Mouse (Mus musculus) layer of hippocampus, adult 9-10 months (tissue): ENCODE results near the gene Fam114a1.

Source experiments
- DNase-seq: peaks from one replicate; pipeline ENCODE4 v3.0.0; 2022; ENCODE audit warnings: low spot score

Gene Fam114a1

DNA sequence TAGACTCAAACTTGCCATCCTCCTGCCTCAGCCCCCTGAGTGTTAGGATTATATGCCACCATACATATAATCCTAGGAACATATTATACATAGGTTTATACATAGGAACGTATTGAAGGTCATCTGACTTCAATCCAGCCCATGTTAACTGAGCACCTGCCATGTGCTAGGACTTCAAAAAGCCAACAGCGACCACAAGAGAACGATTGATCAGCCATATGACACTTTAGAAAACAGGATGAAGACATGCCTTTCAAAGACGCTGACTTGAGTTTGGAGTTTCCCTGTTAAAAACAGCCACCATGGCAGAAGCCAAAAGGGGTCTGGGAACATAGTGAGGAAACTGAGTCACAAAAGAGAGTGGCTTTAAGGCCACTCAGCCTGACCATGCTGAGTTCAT is 35.4 kb downstream of the Fam114a1 start:
- DNase-seq = no peak

DNA sequence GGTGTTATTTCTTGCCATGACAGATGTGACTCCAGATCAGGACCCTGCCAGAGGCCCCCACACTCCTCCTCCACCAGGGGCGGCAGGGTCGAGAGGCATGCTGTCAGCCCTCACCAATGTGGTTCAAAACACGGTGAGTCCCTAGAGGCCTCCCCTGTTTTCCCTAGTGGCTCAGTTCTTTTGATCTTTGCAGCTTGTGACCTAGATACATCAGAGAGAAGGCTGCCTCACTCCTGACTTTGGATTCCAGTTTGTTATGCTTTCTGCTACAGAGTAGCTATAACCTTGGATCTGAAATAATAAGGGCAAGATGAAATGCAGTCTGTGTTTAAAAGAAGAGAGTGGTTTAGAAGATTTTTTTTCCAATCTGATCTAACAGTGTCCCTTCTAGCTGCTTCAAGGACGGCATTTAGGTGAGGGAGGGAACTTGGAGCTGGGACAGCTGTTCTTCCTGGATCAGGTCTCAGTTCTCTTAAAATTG is 36.2 kb downstream of the Fam114a1 start:
- DNase-seq = no peak

DNA sequence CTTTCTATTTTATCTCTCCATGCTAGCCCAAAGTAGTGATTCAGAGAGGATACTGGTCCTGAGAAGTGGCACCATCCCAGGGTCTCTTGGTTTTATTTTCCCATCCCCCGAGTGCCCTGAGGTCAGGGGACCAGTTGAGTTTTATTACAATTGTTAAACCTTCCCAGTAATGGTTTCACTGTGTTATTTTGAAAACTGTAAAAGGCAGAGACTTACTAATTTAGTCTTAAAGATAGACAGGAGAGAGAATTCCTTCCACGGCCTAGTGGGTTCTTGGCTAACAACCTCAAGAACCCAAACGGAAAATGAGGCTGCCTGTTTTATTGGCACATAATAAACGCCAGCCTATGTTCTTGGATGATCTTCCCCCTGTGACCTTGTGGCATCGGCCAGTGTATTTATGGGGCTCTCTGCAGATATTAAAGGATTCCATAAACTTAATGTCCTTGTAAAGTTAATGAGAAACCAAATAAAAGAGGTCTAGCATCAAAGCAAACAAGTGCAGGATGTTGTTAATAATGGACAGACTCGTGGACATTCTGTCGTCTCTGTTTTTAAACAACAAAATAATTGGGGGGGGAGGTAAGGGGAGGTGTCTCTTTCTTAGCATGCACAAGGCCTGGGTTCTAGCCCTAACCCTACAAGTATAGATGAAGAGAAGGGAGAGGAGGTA is 42.2 kb downstream of the Fam114a1 start:
- no peak for DNase-seq

DNA sequence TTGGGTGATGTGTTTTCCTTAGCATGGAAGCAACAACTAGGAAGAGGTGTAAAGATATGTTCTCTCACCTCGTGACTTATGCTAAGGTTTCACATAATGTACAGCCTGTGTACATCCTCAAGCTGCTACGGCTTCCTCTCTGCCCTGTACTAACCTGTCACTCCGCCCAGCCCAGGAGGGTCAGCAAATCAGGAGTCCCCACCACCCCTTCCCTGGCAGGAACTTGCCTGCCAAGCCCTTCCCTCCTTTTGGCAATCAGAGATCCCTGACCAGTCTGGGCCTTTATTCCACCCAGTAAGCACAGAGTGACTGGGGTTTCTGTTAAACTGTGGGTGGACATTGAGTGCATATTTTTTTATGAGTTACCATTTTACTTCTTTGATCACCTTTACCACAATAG is 45.6 kb downstream of the Fam114a1 start:
- no peak for DNase-seq

DNA sequence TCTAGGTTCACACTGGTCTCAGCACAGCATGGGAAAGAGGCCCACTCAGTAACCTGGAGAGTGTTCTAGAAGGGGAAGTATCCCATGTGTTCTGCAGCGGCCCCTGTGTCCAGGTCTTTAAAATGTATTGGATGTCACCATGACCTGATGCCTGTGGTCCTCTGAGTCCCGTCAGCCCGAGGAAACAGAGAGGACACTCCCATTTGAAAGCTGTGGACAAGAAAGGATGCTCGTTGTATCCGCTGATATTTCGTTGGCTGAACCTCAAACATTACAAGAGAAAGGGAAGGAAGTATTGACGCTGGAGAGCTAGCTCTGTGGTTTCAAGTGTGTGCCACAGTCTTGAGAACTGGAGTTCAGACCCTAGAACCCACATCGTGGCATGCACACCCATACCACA is 49.2 kb downstream of the Fam114a1 start:
- no peak for DNase-seq

DNA sequence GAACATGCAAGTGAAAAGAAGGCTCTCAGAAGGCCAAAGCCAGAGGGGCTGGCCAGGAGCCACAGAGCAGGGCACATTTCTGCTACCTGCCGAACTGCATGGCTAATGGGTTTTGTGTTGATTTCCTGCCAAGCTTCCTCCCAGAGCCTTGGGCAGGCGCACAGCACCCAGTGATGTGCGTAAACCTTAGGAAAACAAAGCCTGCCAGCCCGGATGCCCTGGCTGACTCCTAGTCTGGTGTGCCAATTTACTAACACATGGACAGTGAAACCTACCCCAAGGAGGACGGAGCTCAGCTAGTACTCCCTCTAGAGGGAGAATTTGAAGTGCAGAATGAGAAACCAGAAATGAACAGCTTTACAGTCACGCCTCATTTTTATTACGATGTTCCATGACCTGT is 50.0 kb downstream of the Fam114a1 start:
- no peak for DNase-seq

DNA sequence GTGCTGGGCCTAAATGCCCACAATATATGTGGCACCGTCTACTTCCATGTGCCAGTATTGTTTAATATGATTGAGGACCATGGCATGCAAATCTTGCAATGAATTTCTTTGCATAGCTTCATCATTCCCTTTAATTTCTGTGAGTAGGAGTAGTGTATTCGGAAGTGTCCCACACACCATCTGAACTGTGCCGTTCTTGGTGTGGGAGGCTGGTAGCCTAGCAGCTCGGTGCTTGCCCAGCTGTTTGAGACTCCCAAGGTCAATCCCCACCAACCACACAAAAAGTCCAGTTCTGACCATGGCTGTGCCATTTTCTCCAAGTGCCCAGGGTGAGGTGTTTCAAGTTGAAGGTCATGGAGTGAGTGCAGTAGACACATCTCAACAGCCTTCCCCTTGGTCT is 52.1 kb downstream of the Fam114a1 start:
- no peak for DNase-seq

DNA sequence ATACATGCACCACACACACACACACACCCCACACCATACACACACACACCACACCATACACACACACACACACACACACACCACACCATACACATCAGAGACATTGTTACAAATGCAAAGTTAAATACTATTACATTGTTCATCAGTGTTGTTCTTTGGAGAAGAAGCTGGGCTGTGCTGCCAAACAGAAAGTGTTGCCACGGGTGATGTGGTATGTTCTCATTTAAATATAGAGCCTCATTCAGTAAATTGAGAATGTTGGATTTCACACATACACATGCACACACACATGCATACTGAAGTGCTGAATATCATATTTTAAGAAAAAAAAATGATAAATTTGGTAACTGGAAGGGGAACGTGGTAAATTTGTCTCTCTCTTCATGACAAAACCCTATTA is 54.8 kb downstream of the Fam114a1 start:
- no peak for DNase-seq

DNA sequence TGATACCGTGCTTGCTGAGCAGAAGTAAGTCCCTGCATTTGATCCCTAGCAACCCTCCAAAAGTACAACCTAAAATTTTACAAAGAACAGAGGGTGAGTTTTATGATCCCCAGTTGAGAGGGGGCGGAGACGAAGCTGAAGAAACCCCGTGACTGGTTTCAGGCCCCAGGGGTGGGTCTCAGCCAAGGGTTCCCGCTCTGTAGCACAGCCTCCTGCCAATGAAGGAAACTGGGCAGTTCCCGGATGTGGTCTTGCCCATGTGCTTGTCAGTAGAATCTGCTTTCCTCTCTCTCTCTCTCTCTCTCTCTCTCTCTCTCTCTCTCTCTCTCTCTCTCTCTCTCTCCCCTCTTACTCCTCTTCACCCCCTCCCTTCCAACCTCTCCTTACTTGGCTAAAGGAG is 56.0 kb downstream of the Fam114a1 start:
- no peak for DNase-seq

DNA sequence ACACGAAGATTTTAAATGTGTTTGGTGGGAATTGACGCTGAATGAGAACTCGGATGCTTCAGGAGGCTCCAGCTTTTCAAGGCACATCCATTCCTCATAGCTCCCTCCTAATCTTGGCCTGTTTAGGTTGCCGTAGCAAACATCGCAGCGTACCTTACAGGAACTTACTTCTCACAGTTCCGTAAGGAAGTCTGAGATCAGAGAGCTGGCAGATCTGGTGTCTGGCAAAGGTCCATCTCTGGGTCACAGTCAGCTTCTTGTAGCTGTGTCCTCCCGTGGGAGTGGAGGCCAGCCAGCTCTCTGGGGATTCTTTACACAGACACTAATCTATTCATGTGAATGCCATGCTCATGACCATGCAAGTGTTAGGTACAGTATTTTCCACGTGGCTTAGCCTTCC is 56.9 kb downstream of the Fam114a1 start:
- no peak for DNase-seq

DNA sequence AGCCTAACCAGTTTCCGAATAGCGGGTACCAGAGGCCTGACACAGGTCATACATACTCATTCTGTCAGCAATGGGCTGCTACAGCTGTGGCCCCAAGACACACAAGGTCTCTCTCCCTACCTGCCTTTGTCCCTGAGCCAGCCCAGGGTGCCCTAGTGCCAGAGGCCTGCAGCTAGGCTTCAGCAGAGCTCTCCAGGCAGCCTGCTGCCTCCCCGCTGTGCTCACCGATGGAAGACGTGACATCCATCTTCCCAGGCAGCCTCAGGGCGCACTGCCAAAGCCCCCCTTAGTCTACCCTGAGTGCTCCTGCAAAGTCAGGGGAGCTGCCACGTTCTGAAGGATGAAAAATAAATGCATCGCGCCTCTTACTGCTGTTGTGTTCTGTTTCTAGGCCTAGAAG is 58.1 kb downstream of the Fam114a1 start:
- DNase-seq = no peak

DNA sequence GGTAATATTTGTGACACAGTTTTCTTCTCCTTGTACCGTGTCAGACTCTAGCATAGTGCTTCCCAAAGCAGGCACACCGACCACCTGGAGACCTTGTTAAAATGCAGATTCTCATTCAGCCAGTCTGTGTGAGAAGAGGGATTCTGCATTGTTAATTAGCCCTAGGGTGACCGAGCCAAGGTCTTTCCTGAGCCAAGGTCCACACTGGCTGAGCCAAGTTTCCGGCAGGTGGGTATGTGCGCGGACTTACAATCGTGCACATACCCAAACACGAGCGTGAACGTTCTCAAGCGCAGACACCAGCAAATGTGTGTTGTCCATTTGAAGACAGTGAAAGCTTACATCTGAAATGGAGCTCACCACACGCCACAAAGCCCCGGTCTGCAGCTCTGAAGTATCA is 66.7 kb downstream of the Fam114a1 start:
- DNase-seq = no peak

DNA sequence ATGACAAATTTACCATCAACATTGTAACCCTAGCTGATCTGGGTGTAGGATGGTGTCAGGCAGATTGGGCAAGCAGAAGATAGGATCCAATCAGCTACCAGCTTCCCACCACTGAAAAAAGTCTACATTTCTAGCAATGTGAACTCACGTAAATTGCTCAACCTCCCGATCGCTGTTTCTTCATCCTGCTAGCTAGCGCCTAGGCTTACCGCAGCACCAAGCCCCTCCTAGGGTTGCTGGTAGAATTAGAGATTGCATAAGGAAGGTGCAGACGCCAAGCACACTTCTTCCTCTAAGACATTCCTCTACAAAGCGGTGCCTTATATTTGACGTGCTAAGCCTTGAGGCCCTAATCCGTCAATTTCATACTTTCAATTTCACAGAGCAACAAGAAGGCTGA is 68.4 kb downstream of the Fam114a1 start:
- no peak for DNase-seq

DNA sequence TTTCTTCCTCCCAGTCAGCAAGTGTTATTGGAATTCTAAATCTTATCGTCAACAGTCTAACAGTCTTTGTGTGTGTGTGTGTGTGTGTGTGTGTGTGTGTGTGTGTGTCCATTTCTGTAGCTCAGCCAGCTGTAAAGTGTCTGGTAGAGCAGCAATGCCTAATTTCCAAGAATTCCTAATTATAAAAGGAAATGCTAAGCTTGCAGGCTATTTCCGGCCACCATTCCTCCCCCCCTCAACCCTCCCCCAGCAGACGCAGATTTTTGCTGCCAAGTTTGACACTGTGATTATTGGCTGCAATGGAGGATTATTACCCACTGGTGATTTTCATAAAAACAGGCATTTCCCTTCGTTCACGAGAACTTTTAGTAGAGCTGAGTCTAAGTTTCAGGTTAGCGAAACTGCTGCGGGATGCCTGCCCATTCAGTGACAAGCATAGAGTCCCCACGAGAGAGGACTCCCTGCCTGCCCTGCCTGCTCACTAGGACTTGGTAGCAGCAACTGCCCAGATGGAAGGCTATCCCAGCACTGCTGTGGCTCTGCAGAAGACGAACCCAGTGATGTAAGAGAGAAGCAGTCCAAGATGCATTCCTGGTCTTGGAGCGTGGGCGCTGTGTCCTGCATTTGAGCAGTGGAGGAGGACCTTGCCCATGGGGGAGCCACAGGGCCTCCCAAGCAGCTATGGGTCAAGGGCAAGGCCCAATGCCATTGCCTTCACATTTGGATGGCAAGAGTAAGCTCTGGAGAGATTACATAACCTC is 69.1 kb downstream of the Fam114a1 start:
- DNase-seq = no peak

DNA sequence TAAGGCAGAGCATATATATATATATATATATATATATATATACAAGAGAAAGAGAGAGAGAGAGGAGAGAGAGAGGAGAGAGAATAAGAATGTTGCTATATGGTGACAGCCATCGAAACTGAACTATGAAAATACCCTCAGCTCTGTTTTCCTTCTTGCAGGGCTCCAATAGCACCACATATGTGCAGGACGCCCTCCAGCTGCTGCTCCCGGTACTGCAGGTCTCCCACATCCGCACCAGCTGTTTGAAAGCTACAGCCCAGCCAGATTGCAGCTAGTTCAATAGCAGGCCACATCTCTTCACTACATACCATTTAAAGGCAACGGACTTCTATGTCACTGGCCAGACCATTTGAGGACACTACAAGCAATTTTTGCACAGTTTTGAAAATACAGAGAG is 70.6 kb downstream of the Fam114a1 start:
- DNase-seq = no peak

DNA sequence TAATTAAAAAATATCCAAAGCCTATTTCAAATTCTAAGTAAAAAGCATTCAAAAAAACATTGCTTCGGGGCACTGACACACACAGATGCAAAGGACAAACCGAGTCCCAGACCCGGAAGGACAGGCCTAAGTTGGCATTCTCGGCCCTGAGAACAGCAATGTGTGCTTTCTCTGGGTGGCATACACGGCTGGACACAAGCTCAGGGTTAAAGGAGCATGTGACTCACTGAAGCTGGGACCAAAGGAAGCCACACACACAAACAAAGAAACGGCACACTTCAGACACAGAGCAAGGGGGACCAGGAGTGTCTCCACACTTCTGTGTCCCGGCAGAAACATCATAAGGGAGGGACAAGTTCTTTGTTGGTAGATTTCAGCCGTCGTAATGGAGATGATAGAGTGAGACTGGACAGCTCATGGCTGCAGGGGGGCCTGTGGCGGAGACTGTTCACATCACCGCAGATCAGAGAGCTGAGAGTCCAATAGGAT is 73.6 kb downstream of the Fam114a1 start:
- DNase-seq = no peak

DNA sequence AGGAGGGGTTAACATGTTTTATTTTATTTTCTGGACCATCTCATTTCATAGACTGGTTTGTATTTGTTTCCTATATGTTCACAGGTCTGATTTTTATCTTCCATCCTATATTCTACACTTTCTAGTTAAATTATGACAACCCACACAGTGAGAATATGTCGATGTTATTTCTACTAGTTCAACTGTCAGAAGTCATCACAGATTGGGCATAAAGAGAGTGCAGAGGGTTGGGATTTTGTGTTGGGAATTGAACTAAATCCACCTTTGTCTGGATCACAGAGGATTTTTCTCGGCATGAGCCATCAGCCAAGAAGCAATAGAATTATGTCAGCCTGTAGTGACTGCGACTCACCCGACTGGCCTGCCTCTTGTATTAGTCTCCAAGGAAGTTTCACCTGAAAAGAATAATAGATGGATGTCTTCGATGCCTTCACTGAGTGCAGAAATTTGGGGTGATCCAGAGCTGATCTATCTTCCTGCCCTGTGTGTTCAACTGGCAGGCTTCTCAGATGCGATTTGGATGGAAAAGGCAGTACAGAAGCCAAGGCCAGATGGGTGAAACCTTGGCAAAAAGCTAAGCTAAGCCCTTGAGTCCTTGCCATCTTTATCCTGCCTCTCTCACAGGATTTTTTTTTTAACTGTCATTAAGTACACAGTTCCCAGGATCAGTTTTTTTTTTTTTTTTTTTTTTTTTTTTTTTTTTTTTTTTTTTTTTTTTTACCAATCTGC is 75.9 kb downstream of the Fam114a1 start:
- no peak for DNase-seq

DNA sequence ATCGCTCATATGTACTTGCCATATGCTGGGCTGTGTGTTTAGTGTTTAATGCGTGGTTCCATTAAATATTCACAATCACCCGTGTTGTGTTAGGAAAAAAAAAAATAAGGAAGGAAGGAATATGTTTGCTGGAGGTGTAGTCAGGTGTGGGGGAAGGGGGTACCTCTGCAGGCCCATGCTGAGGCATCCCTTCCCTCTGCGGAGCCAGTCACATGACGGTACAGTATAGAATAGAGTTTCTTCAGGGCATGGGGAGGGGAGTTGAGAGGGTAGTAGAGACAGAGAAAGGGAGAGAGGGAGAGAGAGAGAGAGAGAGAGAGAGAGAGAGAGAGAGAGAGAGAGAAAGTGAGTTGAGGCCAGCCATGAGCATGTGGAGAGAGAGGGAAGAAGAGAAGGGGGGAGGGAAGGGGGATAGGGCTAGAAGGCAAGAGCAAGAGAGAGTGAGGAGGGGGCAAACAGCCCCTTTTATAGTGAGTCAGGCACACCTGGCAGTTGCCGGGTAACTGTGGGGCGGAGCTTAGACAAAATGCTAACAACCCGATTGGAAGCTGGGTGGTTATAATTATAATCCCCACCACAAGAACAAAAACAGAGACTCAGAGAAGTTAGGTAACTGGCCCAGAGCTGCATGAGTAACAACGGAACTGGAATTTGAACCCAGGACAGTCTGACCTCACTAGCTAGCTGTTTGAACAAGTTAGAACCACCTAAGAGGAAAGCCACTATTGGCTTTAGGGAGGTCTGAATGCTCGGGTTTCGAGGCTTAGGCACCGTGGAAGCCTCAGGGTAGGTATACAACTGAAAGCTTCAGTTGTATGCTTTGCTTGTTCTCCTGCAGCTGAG is 76.8 kb downstream of the Fam114a1 start:
- DNase-seq = no peak

DNA sequence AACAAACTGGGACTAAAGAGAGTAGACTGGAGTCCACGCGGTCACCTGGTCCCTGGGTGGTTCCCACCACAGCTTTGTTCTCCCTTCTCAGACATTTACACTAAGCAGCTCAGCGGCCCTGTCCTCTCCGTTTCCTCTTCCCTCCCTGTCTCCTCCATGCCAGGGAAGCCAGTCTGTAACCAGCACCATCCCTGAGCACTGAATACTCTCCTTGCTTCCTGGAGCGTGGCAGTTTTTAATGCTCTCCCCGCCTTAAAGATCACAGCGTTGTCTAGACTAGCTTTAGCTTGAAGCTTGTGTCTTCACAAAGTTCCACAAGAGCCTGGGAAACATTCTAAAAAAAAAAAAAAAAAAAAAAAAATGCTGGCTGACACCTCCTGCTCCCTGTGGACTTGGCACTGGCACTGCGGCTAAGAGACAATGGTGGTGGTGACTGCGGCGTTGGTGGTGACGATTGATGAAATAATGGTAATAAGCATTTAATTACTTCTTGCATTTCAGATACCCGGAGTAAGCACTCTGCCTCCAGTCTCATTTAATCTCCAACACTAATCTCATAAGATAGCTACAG is 77.5 kb downstream of the Fam114a1 start:
- DNase-seq = no peak

DNA sequence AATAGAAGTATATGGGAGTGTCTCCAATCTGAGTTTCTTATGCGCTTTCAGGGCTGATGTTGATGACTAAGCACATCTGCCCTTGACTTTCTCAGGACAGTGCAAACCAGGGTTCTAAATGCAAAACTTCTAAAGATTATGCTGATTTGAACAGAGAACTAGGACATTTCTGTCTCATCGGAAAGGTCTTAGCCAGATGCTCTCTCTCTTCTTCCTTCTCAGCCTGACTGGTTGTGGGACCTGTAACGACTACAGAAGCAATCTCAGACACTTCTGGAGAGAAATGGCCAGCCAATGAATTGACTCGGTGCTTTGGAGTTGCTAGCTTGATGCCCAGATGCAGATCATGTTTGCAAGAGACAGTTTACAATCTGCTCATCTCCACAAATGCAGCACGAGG is 80.0 kb downstream of the Fam114a1 start:
- DNase-seq = no peak

DNA sequence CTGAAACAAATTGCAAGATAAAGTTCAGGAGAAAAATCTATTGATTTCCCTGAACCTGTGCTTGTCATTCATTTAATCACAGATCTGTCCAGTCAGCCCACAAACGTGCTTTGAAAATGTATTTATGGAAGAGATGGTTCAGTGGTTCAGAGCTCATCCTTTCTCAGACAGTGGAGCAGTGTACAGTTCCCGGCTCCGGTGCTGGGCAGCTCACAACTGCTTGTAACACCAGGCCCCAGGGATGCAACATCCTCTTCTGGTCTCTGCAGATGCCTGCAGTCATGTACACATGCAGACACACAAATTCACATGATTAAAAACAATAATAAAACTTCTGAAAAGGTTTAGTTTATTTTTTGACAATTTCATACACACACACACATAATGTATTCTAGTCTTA is 81.6 kb downstream of the Fam114a1 start:
- no peak for DNase-seq

DNA sequence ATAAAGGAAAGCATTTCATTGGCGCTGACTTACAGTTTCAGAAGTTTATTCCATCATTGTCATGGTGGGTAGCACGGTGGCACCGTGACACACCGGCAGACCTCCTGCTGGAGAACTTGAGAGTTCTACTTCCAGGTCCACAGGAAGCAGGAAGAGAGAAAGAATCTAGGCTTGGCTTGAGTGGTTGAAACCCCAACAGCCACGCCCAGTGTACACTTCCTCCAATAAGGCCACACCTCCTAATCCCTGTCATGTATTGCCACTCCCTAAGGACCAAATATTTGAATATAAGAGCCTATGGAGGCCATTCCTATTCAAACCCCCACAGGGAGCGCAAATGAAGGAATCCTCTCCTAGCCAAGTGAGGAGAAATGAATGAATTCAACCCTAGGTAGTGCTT is 87.7 kb downstream of the Fam114a1 start:
- no peak for DNase-seq
